Mouse (Mus musculus) CH12.LX (cell line): Measurements from ENCODE around the gene Clba1.

ENCODE experiments used
- CHD2 ChIP-seq: IDR thresholded peaks from 2 replicates; pipeline ENCODE4 v1.6.1; 2011; ENCODE audit warnings: low read length, improper control_type of control experiment
- CTCF ChIP-seq, 2 experiments: IDR thresholded peaks in 1 of 2; conservative IDR thresholded peaks in 1 of 2; 2 replicates each; pipeline ENCODE4 v1.5.1; 2011 to 2012; ENCODE audit warnings: low read depth in 2 of 2, low read length in 2 of 2, improper control_type of control experiment in 1 of 2, inconsistent platforms in 1 of 2, mild to moderate bottlenecking in 1 of 2, moderate library complexity in 1 of 2
- EP300 ChIP-seq: IDR thresholded peaks from 2 replicates; pipeline ENCODE4 v1.6.1; 2011; ENCODE audit warnings: low read length, improper control_type of control experiment
- GABPA ChIP-seq: IDR thresholded peaks from 2 replicates; pipeline ENCODE4 v1.6.1; 2012; ENCODE audit warnings: low read depth, low read length, improper control_type of control experiment, inconsistent platforms; ENCODE audit not compliant: insufficient replicate concordance
- IRF4 ChIP-seq: IDR thresholded peaks from 2 replicates; pipeline ENCODE4 v1.6.1; 2014; ENCODE audit warnings: low read depth, mild to moderate bottlenecking, inconsistent platforms, low read length, improper control_type of control experiment
- MAZ ChIP-seq: IDR thresholded peaks from 2 replicates; pipeline ENCODE4 v1.6.1; 2012; ENCODE audit warnings: low read depth, mild to moderate bottlenecking, inconsistent platforms, low read length, improper control_type of control experiment, moderate library complexity
- MEF2A ChIP-seq: IDR thresholded peaks from 2 replicates; pipeline ENCODE4 v1.6.1; 2014; ENCODE audit warnings: low read depth, mild to moderate bottlenecking, inconsistent platforms, low read length, improper control_type of control experiment, borderline replicate concordance
- POLR2A ChIP-seq: IDR thresholded peaks from 2 replicates; pipeline ENCODE4 v1.6.1; 2011; ENCODE audit warnings: low read depth, mild to moderate bottlenecking, improper control_type of control experiment, low read length
- POLR2AphosphoS2 ChIP-seq: IDR thresholded peaks from 2 replicates; pipeline ENCODE4 v1.6.1; 2011; ENCODE audit warnings: low read depth, low read length, improper control_type of control experiment
- RCOR1 ChIP-seq: conservative IDR thresholded peaks from 2 replicates; pipeline ENCODE4 v1.6.1; 2012; ENCODE audit warnings: low read depth, mild to moderate bottlenecking, inconsistent platforms, low read length, improper control_type of control experiment
- TBP ChIP-seq: conservative IDR thresholded peaks from 2 replicates; pipeline ENCODE4 v1.6.1; 2011; ENCODE audit warnings: low read depth, low read length, improper control_type of control experiment
- ZNF384 ChIP-seq: IDR thresholded peaks from 2 replicates; pipeline ENCODE4 v1.6.1; 2012; ENCODE audit warnings: low read depth, low read length, improper control_type of control experiment, inconsistent platforms

DNA sequence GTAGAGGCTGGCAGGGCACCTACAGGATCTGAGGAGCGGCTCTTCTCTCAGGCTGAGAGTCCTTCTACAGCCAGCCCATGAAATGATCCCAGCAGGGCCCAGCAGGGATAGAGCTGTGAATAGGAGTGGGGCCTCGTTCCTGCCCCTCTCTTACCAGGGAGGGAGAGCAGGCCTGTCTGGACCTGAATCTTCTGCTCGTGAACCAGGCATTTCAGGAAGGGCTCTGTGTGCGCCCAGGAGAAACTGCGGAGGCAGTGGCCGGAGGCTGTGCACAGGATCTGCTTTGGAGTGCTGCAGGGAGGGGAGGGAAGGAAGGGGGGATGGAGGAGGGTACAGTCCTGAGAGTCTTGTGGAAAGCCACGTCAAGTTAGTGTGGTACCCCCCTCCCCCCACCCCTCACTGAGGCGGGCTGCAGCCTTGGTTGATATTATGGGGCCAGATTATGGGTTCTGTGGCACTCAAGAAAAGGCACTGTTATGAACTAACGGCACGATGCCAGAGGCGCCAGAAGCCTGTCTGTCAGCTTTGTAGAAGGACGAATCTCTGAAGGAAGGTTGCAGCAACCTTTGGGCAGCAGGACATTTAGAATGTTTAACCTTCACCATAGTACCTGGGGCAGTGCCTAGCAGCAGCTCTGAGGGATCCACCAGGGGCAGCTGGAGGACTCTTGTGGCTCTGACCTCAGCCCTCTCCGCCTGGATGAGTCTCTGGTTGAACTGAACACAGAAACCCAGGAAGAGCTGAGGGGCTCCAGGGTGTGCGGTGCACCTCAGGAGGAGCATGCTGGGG, 6.1 kb downstream of the Clba1 start:
- TF ChIP-seq ZNF384, result no peak
- no peak for TF ChIP-seq POLR2A
- TF ChIP-seq POLR2AphosphoS2, result no peak
- no peak for TF ChIP-seq CTCF (conservative IDR thresholded peaks at IDR 0.05 in 1 of 2, IDR thresholded peaks at IDR 0.05 in 1 of 2; ENCODE audit: low read depth in 2 of 2, low read length in 2 of 2)
- TF ChIP-seq GABPA, result no peak
- TF ChIP-seq IRF4, result no peak
- no peak for TF ChIP-seq MAZ
- TF ChIP-seq TBP, result no peak
- TF ChIP-seq MEF2A, result no peak
- no peak for TF ChIP-seq RCOR1
- TF ChIP-seq CHD2, result no peak
- TF ChIP-seq EP300, result no peak
